Mouse (Mus musculus): Measurements from ENCODE around the gene Rnf40. TPM values are rescaled to one million over a fixed set of nuclear protein-coding genes. Genes with fewer than 3 reads are reported as not detected.

The Rnf40 gene
- 44.1 and 49.0 TPM in 2 replicates for polyA plus RNA-seq (2014; fragmentation: Nextera tagmentation; extraction: Ambion mirVana)

GRCm38 (mm10) chr7:127588011-127588871, at the start of gene Rnf40, which contains the start of gene Ccdc189:
Gene Rnf40 (plus strand): TSS chr7:127588767.
Gene Ccdc189 (minus strand): TSS chr7:127588595.
- under 1% methylated on average over 50 of the region's 50 CpGs for WGBS
- H3K9me3 ChIP-seq (ENCODE audit: control insufficient read depth, low read length), result no peaks in the 10 kb centered on the region
- H3K4me3 ChIP-seq (ENCODE audit: low read depth, low read length), result peak within 1 kb of the TSS; percentile 95
- peaks cover 33% of the 10 kb centered on the region for H3K36me3 ChIP-seq (ENCODE audit: control insufficient read depth, insufficient read depth, low read length)
- H3K27me3 ChIP-seq (replicated peaks; ENCODE audit: control insufficient read depth, insufficient read depth, low read length), result no peaks in the 10 kb centered on the region
- peaks cover 28% of the 10 kb centered on the region for H3K4me1 ChIP-seq (replicated peaks; ENCODE audit: control insufficient read depth, insufficient read depth, low read length)
- ATAC-seq (replicated peaks; ENCODE audit: low FRiP score) (peak; percentile 95), DNase-seq (ENCODE audit: low spot score) (peak; percentile 91)
- H3K4me2 ChIP-seq, result peak within 1 kb of the TSS; percentile 94
- H3K27ac ChIP-seq (ENCODE audit: low read depth, low read length), result peak within 1 kb of the TSS; percentile 45; the same call in 1 of the 2 replicates
- peak within 1 kb of the TSS; percentile 89 for H3K9ac ChIP-seq (ENCODE audit: low read depth, low read length)

DNA sequence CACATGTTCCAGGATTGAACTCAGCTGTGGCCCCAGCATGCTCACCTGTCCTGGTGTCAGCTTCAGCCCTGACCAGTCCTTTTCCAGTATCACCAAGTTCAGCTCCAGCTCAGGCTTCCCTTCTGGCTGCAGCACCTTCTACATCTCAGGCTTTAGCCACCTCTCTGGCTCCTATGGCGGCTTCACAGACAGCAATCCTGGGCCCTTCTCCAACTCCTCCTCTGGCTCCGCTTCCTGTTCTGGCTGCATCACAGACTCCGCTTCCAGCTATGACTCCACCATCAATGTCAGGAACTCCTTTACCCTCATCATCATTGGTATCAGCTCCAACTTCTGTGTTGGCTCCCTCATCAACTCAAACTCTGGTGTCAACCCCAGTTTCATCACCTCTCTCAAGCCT, 46.9 kb upstream of the Rnf40 start:
- Histone ChIP-seq H3K27me3 (replicated peaks; ENCODE audit: control insufficient read depth, insufficient read depth, low read length) (no peaks in the 10 kb centered on the region), H3K4me2 (no peak overlapping the region), H3K4me3 (ENCODE audit: low read depth, low read length) (no peak overlapping the region), H3K9ac (ENCODE audit: low read depth, low read length) (no peak overlapping the region), H3K9me3 (ENCODE audit: control insufficient read depth, low read length) (no peaks in the 10 kb centered on the region), H3K36me3 (ENCODE audit: control insufficient read depth, insufficient read depth, low read length) (peaks cover 72% of the 10 kb centered on the region), H3K4me1 (replicated peaks; ENCODE audit: control insufficient read depth, insufficient read depth, low read length) (no peaks in the 10 kb centered on the region), H3K27ac (ENCODE audit: low read depth, low read length) (no peak overlapping the region)
- DNase-seq (ENCODE audit: low spot score) (no peak), ATAC-seq (replicated peaks; ENCODE audit: low FRiP score) (no peak)
- 95% methylated on average over 3 of the region's 3 CpGs for WGBS

DNA sequence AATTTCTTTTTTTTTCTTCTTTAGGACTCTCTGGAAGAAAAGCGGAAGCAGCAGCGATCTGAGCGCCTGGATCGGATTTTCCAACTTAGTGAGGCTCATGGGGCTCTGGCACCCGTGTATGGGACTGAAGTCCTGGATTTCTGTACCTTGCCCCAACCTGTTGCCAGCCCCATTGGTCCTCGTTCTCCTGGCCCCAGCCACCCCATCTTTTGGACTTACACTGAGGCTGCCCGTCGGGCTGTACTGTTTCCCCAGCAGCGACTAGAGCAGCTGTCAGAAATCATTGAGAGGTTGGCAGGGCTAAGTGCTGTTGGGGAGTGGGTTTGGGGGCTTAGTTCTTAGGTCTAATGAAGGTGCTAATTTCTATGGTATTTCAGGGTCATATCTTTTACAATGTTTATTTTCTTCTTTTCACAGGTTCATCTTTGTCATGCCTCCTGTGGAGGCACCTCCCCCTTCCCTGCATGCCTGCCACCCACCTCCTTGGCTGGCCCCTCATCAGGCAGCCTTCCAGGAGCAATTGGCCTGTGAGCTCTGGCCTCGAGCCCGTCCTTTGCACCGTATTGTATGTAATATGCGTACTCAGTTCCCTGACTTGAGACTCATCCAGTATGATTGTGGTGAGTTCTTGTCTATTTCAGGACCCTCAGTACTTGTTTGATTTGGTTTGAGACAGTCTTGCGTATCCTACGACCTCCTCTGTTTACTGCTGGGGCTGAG, 39.3 kb upstream of the Rnf40 start:
- Histone ChIP-seq H3K4me2 (no peak overlapping the region), H3K36me3 (ENCODE audit: control insufficient read depth, insufficient read depth, low read length) (peaks cover 45% of the 10 kb centered on the region), H3K27ac (ENCODE audit: low read depth, low read length) (no peak overlapping the region), H3K4me3 (ENCODE audit: low read depth, low read length) (no peak overlapping the region), H3K9ac (ENCODE audit: low read depth, low read length) (no peak overlapping the region), H3K9me3 (ENCODE audit: control insufficient read depth, low read length) (no peaks in the 10 kb centered on the region), H3K27me3 (replicated peaks; ENCODE audit: control insufficient read depth, insufficient read depth, low read length) (no peaks in the 10 kb centered on the region), H3K4me1 (replicated peaks; ENCODE audit: control insufficient read depth, insufficient read depth, low read length) (no peaks in the 10 kb centered on the region)
- ATAC-seq (replicated peaks; ENCODE audit: low FRiP score) (no peak), DNase-seq (ENCODE audit: low spot score) (no peak)
- WGBS, result 91% methylated on average over 15 of the region's 15 CpGs

DNA sequence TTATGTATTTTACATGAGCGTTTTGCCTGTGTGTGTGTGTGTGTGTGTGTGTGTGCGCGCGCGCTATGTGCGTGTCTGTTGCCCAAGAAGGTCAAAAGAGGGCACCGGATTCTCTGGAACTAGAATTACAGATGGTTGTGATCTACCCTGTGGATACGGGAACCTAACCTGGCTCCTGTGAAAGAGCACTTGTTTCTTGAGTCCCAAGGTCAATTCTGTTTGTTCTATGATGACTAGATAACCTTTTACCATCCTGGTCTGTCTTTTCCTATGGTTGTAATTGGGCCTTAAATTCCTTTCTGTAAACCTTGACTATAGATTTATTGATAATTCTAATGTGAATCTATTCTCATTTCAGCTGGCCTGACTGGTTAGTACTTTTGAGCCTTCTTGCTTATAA, 37.0 kb upstream of the Rnf40 start:
- Histone ChIP-seq H3K27ac (ENCODE audit: low read depth, low read length) (no peak overlapping the region), H3K4me3 (ENCODE audit: low read depth, low read length) (no peak overlapping the region), H3K9me3 (ENCODE audit: control insufficient read depth, low read length) (no peaks in the 10 kb centered on the region), H3K27me3 (replicated peaks; ENCODE audit: control insufficient read depth, insufficient read depth, low read length) (no peaks in the 10 kb centered on the region), H3K4me2 (no peak overlapping the region), H3K9ac (ENCODE audit: low read depth, low read length) (no peak overlapping the region), H3K36me3 (ENCODE audit: control insufficient read depth, insufficient read depth, low read length) (peaks cover 55% of the 10 kb centered on the region), H3K4me1 (replicated peaks; ENCODE audit: control insufficient read depth, insufficient read depth, low read length) (no peaks in the 10 kb centered on the region)
- ATAC-seq (replicated peaks; ENCODE audit: low FRiP score), result no peak
- DNase-seq (ENCODE audit: low spot score), result no peak
- 92% methylated on average over 8 of the region's 8 CpGs for WGBS

DNA sequence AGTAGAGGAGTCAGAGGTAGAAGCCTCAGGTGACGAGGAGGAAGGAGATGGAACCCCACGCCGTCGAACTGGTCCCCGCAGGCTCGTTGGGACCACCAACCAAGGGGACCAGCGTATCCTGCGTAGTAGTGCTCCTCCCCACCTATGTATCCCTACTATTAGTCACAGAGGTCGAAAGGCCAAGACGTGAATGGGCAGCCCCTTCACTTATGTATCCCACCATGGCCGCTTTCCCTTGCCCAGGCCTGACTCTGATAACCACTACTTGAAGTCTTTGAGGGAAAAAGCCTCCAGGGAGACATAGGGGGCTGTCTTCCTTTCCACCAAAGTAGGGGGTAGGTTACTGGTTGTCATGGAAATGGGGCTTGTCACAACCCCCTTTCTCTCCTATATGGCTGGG, 28.0 kb upstream of the Rnf40 start:
- H3K27me3 ChIP-seq (replicated peaks; ENCODE audit: control insufficient read depth, insufficient read depth, low read length), result no peaks in the 10 kb centered on the region
- no peaks in the 10 kb centered on the region for H3K4me1 ChIP-seq (replicated peaks; ENCODE audit: control insufficient read depth, insufficient read depth, low read length)
- H3K9me3 ChIP-seq (ENCODE audit: control insufficient read depth, low read length), result no peaks in the 10 kb centered on the region
- no peak overlapping the region for H3K27ac ChIP-seq (ENCODE audit: low read depth, low read length)
- no peak overlapping the region for H3K4me3 ChIP-seq (ENCODE audit: low read depth, low read length)
- H3K36me3 ChIP-seq (ENCODE audit: control insufficient read depth, insufficient read depth, low read length), result peaks cover 58% of the 10 kb centered on the region
- DNase-seq (ENCODE audit: low spot score) (no peak), ATAC-seq (replicated peaks; ENCODE audit: low FRiP score) (no peak)
- no peak overlapping the region for H3K4me2 ChIP-seq
- no peak overlapping the region for H3K9ac ChIP-seq (ENCODE audit: low read depth, low read length)
- WGBS, result 94% methylated on average over 11 of the region's 11 CpGs

- peaks cover 57% of the 10 kb centered on the region for H3K36me3 ChIP-seq (ENCODE audit: control insufficient read depth, insufficient read depth, low read length)
- no peak within 1 kb of the TSS for H3K27ac ChIP-seq (ENCODE audit: low read depth, low read length)
- H3K9ac ChIP-seq (ENCODE audit: low read depth, low read length), result no peak within 1 kb of the TSS
- H3K9me3 ChIP-seq (ENCODE audit: control insufficient read depth, low read length), result no peaks in the 10 kb centered on the region
- DNase-seq (ENCODE audit: low spot score) (no peak), ATAC-seq (replicated peaks; ENCODE audit: low FRiP score) (no peak)
- no peak within 1 kb of the TSS for H3K4me3 ChIP-seq (ENCODE audit: low read depth, low read length)
- 85% methylated on average over 5 of the region's 5 CpGs for WGBS
- no peak within 1 kb of the TSS for H3K4me2 ChIP-seq
- H3K4me1 ChIP-seq (replicated peaks; ENCODE audit: control insufficient read depth, insufficient read depth, low read length), result no peaks in the 10 kb centered on the region
- no peaks in the 10 kb centered on the region for H3K27me3 ChIP-seq (replicated peaks; ENCODE audit: control insufficient read depth, insufficient read depth, low read length)
These were observed 27.2 kb upstream of the Rnf40 start, which contains the start of gene Tmem265 for GRCm38 (mm10) chr7:127561340-127561858. Gene Tmem265 (plus strand): TSS chr7:127561390.

GRCm38 (mm10) chr7:127564381-127565150, 24.0 kb upstream of the Rnf40 start:
- no peak overlapping the region for H3K9ac ChIP-seq (ENCODE audit: low read depth, low read length)
- no peaks in the 10 kb centered on the region for H3K27me3 ChIP-seq (replicated peaks; ENCODE audit: control insufficient read depth, insufficient read depth, low read length)
- H3K27ac ChIP-seq (ENCODE audit: low read depth, low read length), result no peak overlapping the region
- no peak overlapping the region for H3K4me3 ChIP-seq (ENCODE audit: low read depth, low read length)
- H3K4me1 ChIP-seq (replicated peaks; ENCODE audit: control insufficient read depth, insufficient read depth, low read length), result no peaks in the 10 kb centered on the region
- ATAC-seq (replicated peaks; ENCODE audit: low FRiP score) (no peak), DNase-seq (ENCODE audit: low spot score) (no peak)
- H3K4me2 ChIP-seq, result no peak overlapping the region
- H3K36me3 ChIP-seq (ENCODE audit: control insufficient read depth, insufficient read depth, low read length), result peaks cover 38% of the 10 kb centered on the region
- no peaks in the 10 kb centered on the region for H3K9me3 ChIP-seq (ENCODE audit: control insufficient read depth, low read length)
- WGBS, result 90% methylated on average over 6 of the region's 6 CpGs

DNA sequence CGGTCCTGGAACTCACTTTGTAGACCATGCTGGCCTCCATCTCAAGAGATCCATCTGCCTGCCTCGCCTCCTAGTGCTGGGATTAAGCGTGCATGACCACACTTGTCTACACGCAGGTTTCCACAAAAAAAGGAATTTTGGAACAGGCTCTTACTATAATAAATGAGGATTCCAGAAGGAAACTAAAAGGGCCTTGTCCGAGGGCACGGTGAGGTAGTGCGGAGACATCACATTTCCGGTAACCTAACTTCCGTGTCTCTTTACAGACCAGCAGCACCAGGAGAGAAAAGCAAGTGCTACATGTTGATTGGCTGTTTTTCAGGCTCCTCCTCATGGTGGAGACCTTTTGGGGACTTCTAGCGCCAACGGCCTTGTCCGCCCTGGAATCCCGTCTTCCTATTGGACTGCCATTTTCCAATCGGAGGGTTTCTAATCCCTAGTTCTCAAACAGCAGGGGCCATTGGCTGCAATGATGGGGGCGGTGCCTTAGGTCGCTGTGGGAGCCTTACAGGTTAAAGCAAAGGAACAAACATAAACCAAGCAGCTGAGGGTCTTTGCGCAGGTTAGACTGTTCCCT, 15.6 kb upstream of the Rnf40 start, which contains the start of gene Phkg2:
TSS of gene Phkg2 (plus strand) at position 446 of the 577 bp plus-strand sequence.
- ATAC-seq (replicated peaks; ENCODE audit: low FRiP score) (peak; percentile 99), DNase-seq (ENCODE audit: low spot score) (peak; percentile 83)
- H3K27ac ChIP-seq (ENCODE audit: low read depth, low read length), result peak within 1 kb of the TSS; percentile 67
- peak within 1 kb of the TSS; percentile 90 for H3K4me3 ChIP-seq (ENCODE audit: low read depth, low read length)
- H3K4me1 ChIP-seq (replicated peaks; ENCODE audit: control insufficient read depth, insufficient read depth, low read length), result peaks cover 10% of the 10 kb centered on the region
- no peaks in the 10 kb centered on the region for H3K27me3 ChIP-seq (replicated peaks; ENCODE audit: control insufficient read depth, insufficient read depth, low read length)
- peaks cover 6% of the 10 kb centered on the region; the same call in 1 of the 2 replicates for H3K36me3 ChIP-seq (ENCODE audit: control insufficient read depth, insufficient read depth, low read length)
- under 1% methylated on average over 17 of the region's 17 CpGs for WGBS
- H3K9ac ChIP-seq (ENCODE audit: low read depth, low read length), result peak within 1 kb of the TSS; percentile 80
- peak within 1 kb of the TSS; percentile 84 for H3K4me2 ChIP-seq
- no peaks in the 10 kb centered on the region for H3K9me3 ChIP-seq (ENCODE audit: control insufficient read depth, low read length)
